ENCODE assay signal across 36 mouse cellular contexts in genomic region chr11:59543376-59543775, GRCm38 (mm10). TPM values are rescaled to one million over a fixed set of nuclear protein-coding genes. Genes with fewer than 3 reads are reported as not detected.
DNase-seq lines count a peak whose midpoint lies in the region; ATAC-seq and TF ChIP-seq lines count a peak whose summit lies in the region.
"Had no signal": no experiment of that assay in that cellular context is flagged by ENCODE, and none has a peak within 500 bp of the region (broad histone marks: within the 10 kb centered on the region; RNA-seq: fewer than 3 reads in every experiment).

No protein-coding gene starts in this region.

- no peak for TF ChIP-seq CTCF in bone marrow, adult 2 months (IDR thresholded peaks at IDR 0.05; ENCODE audit: control insufficient read depth, insufficient read depth, low read length)

- H3K27me3 ChIP-seq in liver, embryonic 16.5 days (ENCODE audit: control insufficient read depth, insufficient read depth, low read depth, low read length) = no peaks in the 10 kb centered on the region
- H3K27me3 ChIP-seq in liver, embryonic 12.5 days (replicated peaks) = peaks cover 3% of the 10 kb centered on the region; the same call in 1 of the 2 replicates
- H3K27me3 ChIP-seq in forebrain, embryonic 15.5 days = no peaks in the 10 kb centered on the region
- H3K27me3 ChIP-seq: embryonic facial prominence, embryonic 12.5 days; hindbrain, embryonic 15.5 days; liver, embryonic 13.5 days; lung, embryonic 15.5 days had no signal

- no peak overlapping the region for H3K4me3 ChIP-seq in liver, embryonic 16.5 days (ENCODE audit: low read depth, low read length)
- no peak overlapping the region for H3K4me3 ChIP-seq in liver, embryonic 12.5 days
- H3K4me3 ChIP-seq in bone marrow, adult 2 months (replicated peaks; ENCODE audit: control insufficient read depth, low read depth, low read length) = peak overlapping the region; percentile 51
- no peak overlapping the region for H3K4me3 ChIP-seq in forebrain, embryonic 15.5 days
- H3K4me3 ChIP-seq: embryonic facial prominence, embryonic 12.5 days; forebrain, embryonic 10.5 days; gastrocnemius, adult 2 months; hindbrain, embryonic 10.5 days; hindbrain, embryonic 15.5 days; liver, embryonic 13.5 days; lung, embryonic 15.5 days had no signal

- DNase-seq in 416B (ENCODE audit: low read depth) = peak; percentile 58
- DNase-seq in layer of hippocampus, adult 18-20 months (ENCODE audit: low spot score in 2 of 2) = no peak
- DNase-seq: adrenal gland, adult 2 months; cerebellum, adult 11-12 months; cerebellum, adult 9-11 months; embryo, embryonic 11 days; gastrocnemius, adult 2 months; heart, postnatal 14 days; kidney, adult 11 months; kidney, postnatal 14 days; liver, embryonic 13.5 days; midbrain, embryonic 14.5 days; thymus, postnatal 4 days had no signal

- peaks cover 9% of the 10 kb centered on the region for H3K4me1 ChIP-seq in liver, embryonic 16.5 days (ENCODE audit: control insufficient read depth, low read depth, low read length)
- H3K4me1 ChIP-seq in liver, embryonic 12.5 days = peaks cover 4% of the 10 kb centered on the region; the same call in 1 of the 2 replicates
- peaks cover 3% of the 10 kb centered on the region; the same call in 1 of the 2 replicates for H3K4me1 ChIP-seq in bone marrow, adult 2 months (ENCODE audit: control insufficient read depth, insufficient read depth, low read length)
- H3K4me1 ChIP-seq in forebrain, embryonic 15.5 days = no peaks in the 10 kb centered on the region
- H3K4me1 ChIP-seq: embryonic facial prominence, embryonic 12.5 days; hindbrain, embryonic 10.5 days; hindbrain, embryonic 15.5 days had no signal

- no peak overlapping the region for H3K9ac ChIP-seq in liver, embryonic 16.5 days (ENCODE audit: low read depth, low read length)
- H3K9ac ChIP-seq in liver, embryonic 12.5 days = no peak overlapping the region
- no peak overlapping the region for H3K9ac ChIP-seq in forebrain, embryonic 15.5 days (replicated peaks)
- H3K9ac ChIP-seq: embryonic facial prominence, embryonic 12.5 days; hindbrain, embryonic 15.5 days; liver, embryonic 13.5 days; lung, embryonic 15.5 days had no signal

- ATAC-seq in liver, embryonic 16.5 days (ENCODE audit: low read depth) = peak; percentile 65
- ATAC-seq in liver, embryonic 12.5 days = no peak
- ATAC-seq in megakaryocyte, adult 5-6 weeks (ENCODE audit: poor library complexity, severe bottlenecking) = peak; percentile 28; the same call in 1 of the 2 replicates
- no peak for ATAC-seq in forebrain, embryonic 15.5 days (replicated peaks)
- ATAC-seq: activated CD4-positive, CD25-positive, alpha-beta regulatory T cell, adult 4 months; forebrain, embryonic 16.5 days; inflammation-experienced regulatory T-cells, adult 6 months had no signal

- WGBS in liver, embryonic 16.5 days (ENCODE audit: insufficient replicate concordance) = 54% methylated on average over 3 of the region's 3 CpGs
- WGBS in liver, embryonic 12.5 days (ENCODE audit: insufficient replicate concordance) = 57% methylated on average over 3 of the region's 3 CpGs
- WGBS in bone marrow, adult 2 months = 43% methylated on average over 3 of the region's 3 CpGs
- 88% methylated on average over 3 of the region's 3 CpGs for WGBS in forebrain, embryonic 15.5 days

- H3K9me3 ChIP-seq in liver, embryonic 16.5 days (replicated peaks; ENCODE audit: control insufficient read depth, low read length) = no peaks in the 10 kb centered on the region
- no peaks in the 10 kb centered on the region for H3K9me3 ChIP-seq in liver, embryonic 12.5 days (replicated peaks)
- no peaks in the 10 kb centered on the region for H3K9me3 ChIP-seq in forebrain, embryonic 15.5 days
- H3K9me3 ChIP-seq: embryonic facial prominence, embryonic 12.5 days; forebrain, embryonic 10.5 days; hindbrain, embryonic 10.5 days; hindbrain, embryonic 15.5 days; liver, embryonic 13.5 days; lung, embryonic 15.5 days had no signal

- H3K27ac ChIP-seq in liver, embryonic 16.5 days (ENCODE audit: low read length) = 0 out of 2 replicates have a peak overlapping the region, but pooled peaks have one; percentile 38
- H3K27ac ChIP-seq in liver, embryonic 12.5 days = no peak overlapping the region
- peak overlapping the region; percentile 50; the same call in 1 of the 2 replicates for H3K27ac ChIP-seq in bone marrow, adult 2 months (ENCODE audit: control insufficient read depth, insufficient read depth, low read depth, low read length, poor library complexity)
- H3K27ac ChIP-seq in forebrain, embryonic 15.5 days (replicated peaks) = no peak overlapping the region
- H3K27ac ChIP-seq: embryonic facial prominence, embryonic 12.5 days; forebrain, embryonic 10.5 days; gastrocnemius, adult 2 months; hindbrain, embryonic 10.5 days; hindbrain, embryonic 15.5 days; liver, embryonic 13.5 days; lung, embryonic 15.5 days had no signal

- H3K36me3 ChIP-seq in liver, embryonic 16.5 days (ENCODE audit: control insufficient read depth, insufficient read depth) = no peaks in the 10 kb centered on the region
- H3K36me3 ChIP-seq in liver, embryonic 12.5 days = no peaks in the 10 kb centered on the region
- no peaks in the 10 kb centered on the region for H3K36me3 ChIP-seq in forebrain, embryonic 15.5 days
- H3K36me3 ChIP-seq: embryonic facial prominence, embryonic 12.5 days; forebrain, embryonic 10.5 days; hindbrain, embryonic 10.5 days; hindbrain, embryonic 15.5 days; liver, embryonic 13.5 days; lung, embryonic 15.5 days had no signal

- H3K4me2 ChIP-seq in liver, embryonic 16.5 days (ENCODE audit: low read depth, low read length) = no peak overlapping the region
- H3K4me2 ChIP-seq in liver, embryonic 12.5 days = no peak overlapping the region
- H3K4me2 ChIP-seq in forebrain, embryonic 15.5 days (replicated peaks) = no peak overlapping the region
- H3K4me2 ChIP-seq: embryonic facial prominence, embryonic 12.5 days; hindbrain, embryonic 15.5 days; liver, embryonic 13.5 days; lung, embryonic 15.5 days had no signal

- TF ChIP-seq POLR2A in bone marrow, adult 2 months (IDR thresholded peaks at IDR 0.05; ENCODE audit: borderline replicate concordance, control insufficient read depth, low read depth, low read length) = no peak

RNA-seq across cellular contexts. Expression of gene Nlrp3, which starts 2.0 kb away (rescaled TPM):
- 0.63 and 0.89 TPM in 2 replicates for polyA plus RNA-seq in liver, embryonic 16.5 days (2015; fragmentation: Nextera tagmentation; extraction: Ambion mirVana)
- 0.41 and 0.43 TPM in 2 replicates for polyA plus RNA-seq in liver, embryonic 12.5 days (2016; fragmentation: Nextera tagmentation; extraction: Ambion mirVana)
- 4.1 and 4.2 TPM in 2 replicates for polyA plus RNA-seq in bone marrow, adult 2 months (2011; ENCODE audit: insufficient read depth, insufficient read length, low replicate concordance, missing spikeins)
- total RNA-seq in megakaryocyte, adult 5-6 weeks (2015) = 23.8 and 32.5 TPM in 2 replicates
- total RNA-seq in megakaryocyte, adult 5-6 weeks (2017) = 41.2 and 43.0 TPM in 2 replicates
- 0.15 and 0.29 TPM in 2 replicates for polyA plus RNA-seq in forebrain, embryonic 15.5 days (2015; fragmentation: Nextera tagmentation; extraction: Ambion mirVana)
- under 1 TPM; 0.79 to 0.92 TPM for total RNA-seq in layer of hippocampus, adult 18-20 months (2021)
- polyA plus RNA-seq: activated CD4-positive, CD25-positive, alpha-beta regulatory T cell, adult 4 months; hindbrain, embryonic 10.5 days; inflammation-experienced regulatory T-cells, adult 6 months; limb, embryonic 11.5 days; midbrain, embryonic 14.5 days had no signal

RNA-seq across cellular contexts. Expression of gene Zkscan17, which starts 16.8 kb away (rescaled TPM):
- polyA plus RNA-seq in liver, embryonic 16.5 days (2015; fragmentation: Nextera tagmentation; extraction: Ambion mirVana) = 4.5 and 4.8 TPM in 2 replicates
- 8.6 and 9.1 TPM in 2 replicates for polyA plus RNA-seq in liver, embryonic 12.5 days (2016; fragmentation: Nextera tagmentation; extraction: Ambion mirVana)
- polyA plus RNA-seq in bone marrow, adult 2 months (2011; ENCODE audit: insufficient read depth, insufficient read length, low replicate concordance, missing spikeins) = 4.2 and 7.9 TPM in 2 replicates
- total RNA-seq in megakaryocyte, adult 5-6 weeks (2015) = 9.0 and 9.4 TPM in 2 replicates
- 7.4 and 13.4 TPM in 2 replicates for total RNA-seq in megakaryocyte, adult 5-6 weeks (2017)
- polyA plus RNA-seq in forebrain, embryonic 15.5 days (2015; fragmentation: Nextera tagmentation; extraction: Ambion mirVana) = 17.2 and 17.8 TPM in 2 replicates
- 1 to 10 TPM; 6.5 to 6.6 TPM for total RNA-seq in layer of hippocampus, adult 18-20 months (2021)

RNA-seq across cellular contexts. Expression of gene Olfr222, which starts 32.7 kb away (rescaled TPM):
- not detected in 2 replicates for polyA plus RNA-seq in liver, embryonic 16.5 days (2015; fragmentation: Nextera tagmentation; extraction: Ambion mirVana)
- polyA plus RNA-seq in liver, embryonic 12.5 days (2016; fragmentation: Nextera tagmentation; extraction: Ambion mirVana) = not detected in 2 replicates
- polyA plus RNA-seq in bone marrow, adult 2 months (2011; ENCODE audit: insufficient read depth, insufficient read length, low replicate concordance, missing spikeins) = not detected in 2 replicates
- total RNA-seq in megakaryocyte, adult 5-6 weeks (2015) = not detected in 2 replicates
- not detected in 2 replicates for total RNA-seq in megakaryocyte, adult 5-6 weeks (2017)
- not detected in 2 replicates for polyA plus RNA-seq in forebrain, embryonic 15.5 days (2015; fragmentation: Nextera tagmentation; extraction: Ambion mirVana)
- not detected for total RNA-seq in layer of hippocampus, adult 18-20 months (2021)
- total RNA-seq: adrenal gland, adult 2 months; gastrocnemius, adult 2 months; heart, postnatal 14 days; layer of hippocampus, postnatal 10 days; left cerebral cortex, adult 18-20 months; left cerebral cortex, postnatal 14 days; monocyte, adult 5-6 weeks had no signal
- polyA plus RNA-seq: activated CD4-positive, CD25-positive, alpha-beta regulatory T cell, adult 4 months; adrenal gland, adult 2 months; forebrain, embryonic 10.5 days; forebrain, embryonic 16.5 days; gonadal fat pad, adult 2 months; heart, embryonic 14.5 days; hindbrain, embryonic 10.5 days; hindbrain, embryonic 15.5 days; inflammation-experienced regulatory T-cells, adult 6 months; kidney, embryonic 14.5 days; limb, embryonic 11.5 days; liver, embryonic 13.5 days; lung, embryonic 15.5 days; midbrain, embryonic 14.5 days; thymus, postnatal 0 days had no signal

RNA-seq across cellular contexts. Expression of gene Olfr223, which starts 49.7 kb away (rescaled TPM):
- not detected in 2 replicates for polyA plus RNA-seq in liver, embryonic 16.5 days (2015; fragmentation: Nextera tagmentation; extraction: Ambion mirVana)
- polyA plus RNA-seq in liver, embryonic 12.5 days (2016; fragmentation: Nextera tagmentation; extraction: Ambion mirVana) = not detected in 2 replicates
- not detected in 2 replicates for polyA plus RNA-seq in bone marrow, adult 2 months (2011; ENCODE audit: insufficient read depth, insufficient read length, low replicate concordance, missing spikeins)
- not detected in 2 replicates for total RNA-seq in megakaryocyte, adult 5-6 weeks (2015)
- not detected in 2 replicates for total RNA-seq in megakaryocyte, adult 5-6 weeks (2017)
- polyA plus RNA-seq in forebrain, embryonic 15.5 days (2015; fragmentation: Nextera tagmentation; extraction: Ambion mirVana) = not detected in 2 replicates
- total RNA-seq in layer of hippocampus, adult 18-20 months (2021) = not detected
- total RNA-seq: adrenal gland, adult 2 months; gastrocnemius, adult 2 months; heart, postnatal 14 days; layer of hippocampus, postnatal 10 days; left cerebral cortex, adult 18-20 months; left cerebral cortex, postnatal 14 days; monocyte, adult 5-6 weeks had no signal
- polyA plus RNA-seq: activated CD4-positive, CD25-positive, alpha-beta regulatory T cell, adult 4 months; adrenal gland, adult 2 months; embryonic facial prominence, embryonic 12.5 days; forebrain, embryonic 10.5 days; forebrain, embryonic 16.5 days; gonadal fat pad, adult 2 months; heart, embryonic 14.5 days; hindbrain, embryonic 10.5 days; hindbrain, embryonic 15.5 days; inflammation-experienced regulatory T-cells, adult 6 months; kidney, embryonic 14.5 days; limb, embryonic 11.5 days; liver, embryonic 13.5 days; lung, embryonic 15.5 days; midbrain, embryonic 14.5 days; neural tube, embryonic 14.5 days; thymus, postnatal 0 days had no signal

Comparison
In these comparisons a context has a peak if more than half of its experiments do, and no peak if none do; other contexts are left out.
1. ATAC-seq: peak in liver, embryonic 16.5 days (single experiment) and megakaryocyte, adult 5-6 weeks (single experiment); none in liver, embryonic 12.5 days (single experiment) and forebrain, embryonic 15.5 days (single experiment).
2. H3K27ac ChIP-seq: peak in liver, embryonic 16.5 days (single experiment) and bone marrow, adult 2 months (single experiment); none in liver, embryonic 12.5 days (single experiment) and forebrain, embryonic 15.5 days (single experiment).